Mouse (Mus musculus) liver, embryonic 12.5 days (tissue): ENCODE data around the gene Cfi. TPM values are rescaled to one million over a fixed set of nuclear protein-coding genes. Genes with fewer than 3 reads are reported as not detected.
A peak's percentile ranks its signal among the peaks of the same experiment; 100 is the strongest.

Experiments used
- ATAC-seq: fragments of 200-750 bp; cut with Nextera tagmentation; 2 replicates; pipeline ENCODE4 v1.8.0; 2017; ENCODE audit warnings: moderate number of reproducible peaks, mild to moderate bottlenecking, moderate library complexity
- H3K27ac ChIP-seq: fragments of 300-500 bp; sonication (generic); 2 replicates; pipeline ENCODE4 v1.5.1; 2016; ENCODE audit warnings: mild to moderate bottlenecking
- H3K27me3 ChIP-seq: fragments of 300-500 bp; sonication (generic); replicated peaks from 2 replicates; pipeline ENCODE4 v1.6.1; 2016; ENCODE audit warnings: mild to moderate bottlenecking, moderate library complexity
- H3K36me3 ChIP-seq: fragments of 300-500 bp; sonication (generic); 2 replicates; pipeline ENCODE4 v1.6.1; 2016; ENCODE audit warnings: mild to moderate bottlenecking, moderate library complexity
- H3K4me1 ChIP-seq: fragments of 300-500 bp; sonication (generic); 2 replicates; pipeline ENCODE4 v1.6.1; 2016
- H3K4me2 ChIP-seq: fragments of 300-500 bp; sonication (generic); 2 replicates; pipeline ENCODE4 v1.6.1; 2016; ENCODE audit warnings: mild to moderate bottlenecking, moderate library complexity
- H3K4me3 ChIP-seq: fragments of 300-500 bp; sonication (generic); 2 replicates; pipeline ENCODE4 v1.5.1; 2016; ENCODE audit warnings: mild to moderate bottlenecking, moderate library complexity
- H3K9ac ChIP-seq: fragments of 300-500 bp; sonication (generic); 2 replicates; pipeline ENCODE4 v1.6.1; 2016; ENCODE audit warnings: mild to moderate bottlenecking, moderate library complexity
- H3K9me3 ChIP-seq: fragments of 300-500 bp; sonication (generic); replicated peaks from 2 replicates; pipeline ENCODE4 v1.6.1; 2016; ENCODE audit warnings: mild to moderate bottlenecking, moderate library complexity
- WGBS: fragments of 180-500 bp; shearing (Covaris S2); methylation state at CpG from one replicate; pipeline ENCODE4 v1.1.7; 2016; ENCODE audit not compliant: insufficient replicate concordance; 5-methylcytosine and 5-hydroxymethylcytosine counted together
- polyA plus RNA-seq: library from polyadenylated mRNA; unstranded; fragments of >200 nt; fragmentation: Nextera tagmentation; extraction: Ambion mirVana; gene quantifications from 2 replicates; pipeline ENCODE4 v1.2.1, GENCODE M21; 2016

The Cfi gene
- polyA plus RNA-seq, 1 experiment from 2014 or later: 86.6 TPM

DNA sequence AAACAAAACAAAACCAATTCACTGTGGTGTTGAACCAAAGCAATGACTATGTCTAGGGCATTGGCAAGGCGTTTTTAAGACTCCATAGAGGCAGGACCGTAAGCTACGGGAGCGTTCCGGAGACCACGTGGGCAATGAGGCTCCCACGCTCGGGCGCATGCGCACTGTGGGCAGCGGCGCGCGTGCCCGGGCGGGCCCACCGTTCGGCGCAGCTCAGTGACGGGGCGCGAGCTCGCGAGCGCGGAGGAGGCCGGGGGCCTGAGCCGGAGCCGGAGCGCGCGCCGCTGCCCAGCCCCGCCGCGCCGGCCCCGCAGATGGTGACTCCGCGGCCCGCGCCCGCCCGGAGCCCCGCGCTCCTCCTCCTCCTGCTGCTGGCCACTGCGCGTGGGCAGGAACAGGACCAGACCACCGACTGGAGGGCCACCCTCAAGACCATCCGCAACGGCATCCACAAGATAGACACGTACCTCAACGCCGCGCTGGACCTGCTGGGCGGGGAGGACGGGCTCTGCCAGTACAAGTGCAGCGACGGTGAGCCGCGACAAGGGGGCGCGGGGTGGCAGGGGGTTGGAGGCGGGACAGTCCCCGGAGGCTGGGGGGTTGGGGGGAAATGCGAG lies 42.8 kb downstream of the Cfi start, which contains the start of gene Pla2g12a:
Gene Pla2g12a (plus strand): TSS at position 202 of the 617 bp plus-strand sequence.
- Histone ChIP-seq H3K27ac (peak within 1 kb of the TSS; percentile 84), H3K4me2 (peak within 1 kb of the TSS; percentile 97), H3K27me3 (peaks cover 5% of the 10 kb centered on the region), H3K9ac (peak within 1 kb of the TSS; percentile 89), H3K4me1 (peaks cover 57% of the 10 kb centered on the region), H3K36me3 (0 out of 2 replicates have a peak, but pooled peaks cover 3% of the 10 kb centered on the region), H3K4me3 (peak within 1 kb of the TSS; percentile 88), H3K9me3 (no peaks in the 10 kb centered on the region)
- ATAC-seq: peak; percentile 79
- under 1% methylated on average over 54 of the region's 66 CpGs for WGBS

DNA sequence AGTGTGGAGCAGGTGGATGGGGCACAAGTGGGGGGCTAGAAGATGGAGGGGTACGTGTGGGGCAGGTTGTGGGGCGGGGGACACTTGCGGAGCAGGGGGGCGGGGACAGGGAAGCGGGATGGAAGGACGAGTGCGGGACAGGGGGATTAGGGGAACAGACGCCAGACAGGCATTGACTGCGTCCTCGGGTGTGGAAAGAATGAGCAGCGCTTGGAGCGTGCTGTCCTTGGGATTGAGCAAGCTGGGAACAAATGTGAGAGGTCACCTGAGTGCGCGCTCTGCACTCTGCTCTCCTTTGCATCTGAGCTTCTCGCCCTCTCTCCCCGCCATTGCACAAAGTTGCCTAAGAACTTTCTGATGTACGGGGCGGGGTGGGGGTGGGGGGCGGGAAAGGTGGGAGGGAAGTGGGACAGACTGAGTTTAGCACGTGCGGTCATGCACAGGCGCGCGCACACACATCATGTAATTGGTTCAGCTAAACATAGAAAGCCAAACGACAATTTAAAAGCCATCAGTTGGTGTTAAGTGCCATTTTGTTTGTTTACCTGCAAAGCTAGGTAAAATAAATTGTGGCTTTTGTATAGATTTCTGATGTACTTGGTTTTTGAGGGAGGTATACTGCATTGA lies 43.6 kb downstream of the Cfi start:
- Histone ChIP-seq H3K4me2 (peak overlapping the region; percentile 97), H3K27ac (peak overlapping the region; percentile 84), H3K36me3 (0 out of 2 replicates have a peak, but pooled peaks cover 3% of the 10 kb centered on the region), H3K4me1 (peaks cover 64% of the 10 kb centered on the region), H3K27me3 (peaks cover 5% of the 10 kb centered on the region), H3K9ac (peak overlapping the region; percentile 89), H3K4me3 (peak overlapping the region; percentile 88), H3K9me3 (no peaks in the 10 kb centered on the region)
- peak; percentile 36 for ATAC-seq
- 1% methylated on average over 20 of the region's 25 CpGs for WGBS

DNA sequence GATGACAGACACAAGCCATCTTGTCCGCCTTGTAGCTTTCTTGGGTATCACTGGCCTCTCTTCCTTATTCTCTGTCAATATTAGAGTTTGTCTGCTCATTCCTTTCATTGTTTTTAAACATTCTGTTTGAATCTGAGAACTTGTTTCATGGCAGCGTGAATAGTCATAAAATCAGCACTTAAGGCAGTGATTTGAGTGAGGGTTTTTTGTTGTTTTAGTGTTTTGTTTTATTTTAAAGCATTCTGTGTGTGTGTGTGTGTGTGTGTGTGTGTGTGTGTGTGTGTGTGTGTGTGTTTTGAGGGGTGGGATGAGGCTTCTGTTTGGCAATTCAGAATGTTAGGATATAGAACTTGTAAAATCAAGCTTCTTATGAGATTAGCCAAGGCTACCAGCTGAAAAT lies 44.2 kb downstream of the Cfi start:
- H3K36me3 ChIP-seq: no peaks in the 10 kb centered on the region
- H3K4me1 ChIP-seq: peaks cover 71% of the 10 kb centered on the region
- H3K27ac ChIP-seq: peak overlapping the region; percentile 31
- no peaks in the 10 kb centered on the region for H3K9me3 ChIP-seq
- H3K9ac ChIP-seq: peak overlapping the region; percentile 89
- ATAC-seq: no peak
- H3K4me2 ChIP-seq: peak overlapping the region; percentile 97
- H3K4me3 ChIP-seq: peak overlapping the region; percentile 88
- 68% methylated on average over 2 of the region's 2 CpGs for WGBS
- peaks cover 5% of the 10 kb centered on the region for H3K27me3 ChIP-seq

DNA sequence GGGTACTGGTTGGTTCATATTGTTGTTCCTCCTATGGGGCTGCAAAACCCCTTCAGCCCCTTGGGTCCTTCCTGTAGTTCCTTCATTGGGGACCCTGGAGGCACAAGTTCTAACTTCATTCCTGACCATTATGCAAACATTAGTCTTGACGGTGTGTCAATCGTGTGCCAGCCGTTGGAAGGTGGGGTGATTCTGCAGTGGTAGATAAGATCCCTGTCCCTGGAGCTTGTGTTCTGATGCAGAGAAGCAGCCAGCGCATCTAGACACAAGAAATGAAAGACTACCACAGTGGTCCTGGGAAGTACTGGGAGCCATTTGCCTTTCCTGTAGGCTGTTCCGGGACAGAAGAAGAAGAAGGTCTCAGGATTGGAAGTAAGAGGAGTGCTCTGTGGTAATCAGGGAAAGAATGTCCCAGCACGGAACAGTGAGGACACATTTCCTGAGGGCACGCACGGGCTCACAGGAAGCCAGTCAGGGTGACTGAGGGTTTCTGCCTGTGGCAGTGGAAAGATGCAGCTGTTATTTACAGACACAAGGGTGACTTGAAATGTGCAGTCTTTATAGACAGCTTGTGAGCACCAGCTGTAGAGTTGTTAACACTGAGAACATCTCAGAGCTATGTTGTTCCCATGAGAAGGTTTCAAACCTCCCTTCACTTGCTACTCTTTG lies 45.4 kb downstream of the Cfi start:
- Histone ChIP-seq H3K9me3 (no peaks in the 10 kb centered on the region), H3K27ac (peak overlapping the region; percentile 86), H3K9ac (peak overlapping the region; percentile 68), H3K4me3 (peak overlapping the region; percentile 53), H3K4me1 (peaks cover 82% of the 10 kb centered on the region), H3K36me3 (no peaks in the 10 kb centered on the region), H3K4me2 (peak overlapping the region; percentile 97), H3K27me3 (no peaks in the 10 kb centered on the region)
- ATAC-seq: peak; percentile 76
- 18% methylated on average over 8 of the region's 8 CpGs for WGBS

DNA sequence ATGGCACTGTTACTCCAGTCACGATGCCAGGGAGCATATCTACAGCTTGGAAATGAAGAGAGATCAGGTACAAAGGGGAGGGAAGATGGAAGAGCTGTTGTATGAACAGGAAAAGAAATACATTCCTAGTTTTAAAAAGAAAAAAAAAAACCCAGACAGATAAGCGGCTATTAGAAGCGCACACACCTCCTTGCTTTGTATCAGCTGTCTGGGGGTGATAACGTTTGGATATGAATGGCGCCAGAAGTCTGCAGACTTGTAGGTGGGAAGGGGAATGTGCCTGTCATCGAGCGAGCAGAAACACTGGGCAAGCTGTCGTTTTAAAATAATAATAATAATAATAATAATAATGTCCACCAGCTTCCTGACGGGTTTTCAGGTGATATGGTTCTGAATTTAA lies 49.9 kb downstream of the Cfi start:
- Histone ChIP-seq H3K4me1 (peaks cover 78% of the 10 kb centered on the region), H3K9ac (no peak overlapping the region), H3K36me3 (peaks cover 16% of the 10 kb centered on the region), H3K4me2 (peak overlapping the region; percentile 53), H3K27ac (peak overlapping the region; percentile 79), H3K9me3 (no peaks in the 10 kb centered on the region), H3K4me3 (no peak overlapping the region; the same call in 1 of the 2 replicates), H3K27me3 (no peaks in the 10 kb centered on the region)
- WGBS: 34% methylated on average over 9 of the region's 9 CpGs
- peak; percentile 62 for ATAC-seq

DNA sequence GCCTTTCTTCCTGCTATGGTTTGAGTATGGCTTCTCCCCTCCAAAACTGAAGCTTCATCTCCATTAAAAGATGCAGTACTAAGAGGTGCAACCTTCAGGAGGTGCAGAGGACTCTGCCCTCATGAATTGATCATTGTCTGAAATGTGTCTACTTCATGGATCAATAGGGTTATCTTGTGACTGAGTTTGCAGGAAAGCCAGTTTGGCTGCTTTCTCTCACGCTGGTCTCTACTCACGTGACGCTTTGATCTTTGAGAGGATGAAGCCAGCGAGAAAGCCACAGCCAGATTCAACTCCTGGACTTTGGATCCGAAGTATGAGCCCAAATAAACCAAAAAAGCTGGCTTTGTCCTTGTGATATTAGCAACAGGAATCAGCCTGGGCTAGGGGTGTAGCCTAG lies 50.7 kb downstream of the Cfi start:
- Histone ChIP-seq H3K4me3 (no peak overlapping the region), H3K27me3 (no peaks in the 10 kb centered on the region), H3K36me3 (peaks cover 25% of the 10 kb centered on the region), H3K4me1 (peaks cover 70% of the 10 kb centered on the region), H3K4me2 (peak overlapping the region; percentile 53), H3K9me3 (no peaks in the 10 kb centered on the region), H3K9ac (no peak overlapping the region), H3K27ac (peak overlapping the region; percentile 65)
- WGBS: 72% methylated on average over 5 of the region's 5 CpGs
- ATAC-seq: no peak

DNA sequence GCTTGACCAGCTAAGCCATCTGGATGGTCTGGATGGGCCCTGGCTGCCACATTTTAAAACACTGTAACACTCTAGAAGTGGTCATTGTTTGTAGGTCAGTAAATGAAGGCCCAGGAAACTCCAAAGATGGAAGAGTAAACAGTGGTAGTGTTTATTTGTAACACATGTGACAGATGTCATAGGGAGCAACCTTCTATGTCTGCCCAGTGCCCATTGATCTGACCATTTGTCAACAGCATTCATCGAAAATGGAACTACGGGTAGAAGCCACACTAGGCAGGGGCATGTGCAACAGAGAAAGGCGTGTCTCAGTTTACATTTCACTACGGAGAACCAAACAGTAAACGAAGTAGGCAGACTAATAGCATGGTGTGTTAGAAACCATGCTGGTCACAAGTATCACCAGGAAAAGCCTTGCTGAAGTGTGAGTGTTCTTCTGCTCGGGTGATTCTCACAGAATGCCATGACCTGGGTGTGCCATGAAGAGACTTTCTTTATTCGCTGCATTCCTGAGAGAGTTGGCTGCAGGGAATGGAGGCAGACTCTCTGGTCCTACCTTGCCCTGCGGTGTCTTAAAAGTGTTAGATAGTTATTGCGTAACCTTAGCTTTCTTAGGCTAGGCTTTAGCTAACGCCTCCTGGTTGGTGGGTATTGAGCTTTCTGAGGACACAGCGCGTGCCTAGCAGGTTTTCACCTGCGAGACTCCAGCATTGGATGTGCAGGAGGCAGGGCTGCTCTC lies 52.3 kb downstream of the Cfi start:
- H3K9me3 ChIP-seq: no peaks in the 10 kb centered on the region
- peak overlapping the region; percentile 1; the same call in 1 of the 2 replicates for H3K27ac ChIP-seq
- no peak overlapping the region for H3K9ac ChIP-seq
- peaks cover 40% of the 10 kb centered on the region for H3K36me3 ChIP-seq
- peaks cover 60% of the 10 kb centered on the region for H3K4me1 ChIP-seq
- H3K4me2 ChIP-seq: no peak overlapping the region
- no peak for ATAC-seq
- no peaks in the 10 kb centered on the region for H3K27me3 ChIP-seq
- H3K4me3 ChIP-seq: no peak overlapping the region
- 79% methylated on average over 13 of the region's 13 CpGs for WGBS

DNA sequence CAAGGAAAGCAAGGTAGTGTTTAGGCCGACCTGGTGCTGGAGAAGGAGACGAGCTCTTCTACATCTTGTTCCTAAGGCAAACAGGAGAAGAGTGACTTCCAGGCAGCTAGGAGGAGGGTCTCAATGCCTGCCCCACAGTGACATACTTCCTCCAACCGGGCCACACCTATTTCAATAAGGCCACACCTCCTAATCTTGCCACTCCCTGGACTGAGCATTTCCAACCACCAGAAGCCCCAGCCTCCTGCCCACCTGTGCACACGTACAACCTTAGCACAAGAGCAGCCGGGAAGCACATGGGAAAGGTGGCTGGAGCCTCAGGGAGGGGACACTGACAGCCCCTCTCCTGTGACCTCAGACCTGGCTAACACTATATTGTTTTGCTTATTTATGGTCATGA lies 56.3 kb downstream of the Cfi start:
- no peaks in the 10 kb centered on the region for H3K27me3 ChIP-seq
- H3K4me3 ChIP-seq: no peak overlapping the region
- no peak overlapping the region for H3K9ac ChIP-seq
- H3K9me3 ChIP-seq: no peaks in the 10 kb centered on the region
- no peak overlapping the region for H3K27ac ChIP-seq
- ATAC-seq: peak; percentile 28
- no peak overlapping the region for H3K4me2 ChIP-seq
- H3K36me3 ChIP-seq: peaks cover 69% of the 10 kb centered on the region
- 78% methylated on average over 5 of the region's 5 CpGs for WGBS
- H3K4me1 ChIP-seq: peaks cover 31% of the 10 kb centered on the region

DNA sequence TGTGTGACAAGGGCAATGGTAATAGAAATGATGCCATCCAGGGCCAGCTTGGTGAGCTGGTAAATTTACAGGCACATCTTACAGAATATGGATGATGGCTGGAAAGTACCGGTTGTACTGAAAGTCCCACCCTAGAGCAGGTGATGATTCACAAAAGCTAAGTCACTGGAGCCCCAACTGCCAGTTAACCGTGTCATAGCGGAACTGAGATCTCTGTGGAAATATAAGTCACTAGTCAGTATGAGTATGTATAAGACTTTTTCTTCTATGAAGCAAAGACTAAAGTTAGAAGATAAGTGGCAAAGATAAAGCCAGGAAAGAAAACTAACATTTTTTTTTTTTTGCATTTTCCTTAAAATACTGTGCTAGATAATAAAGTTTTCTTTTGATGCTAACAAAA lies 57.5 kb downstream of the Cfi start:
- 94% methylated on average over 3 of the region's 3 CpGs for WGBS
- Histone ChIP-seq H3K36me3 (peaks cover 78% of the 10 kb centered on the region), H3K27me3 (no peaks in the 10 kb centered on the region), H3K9me3 (no peaks in the 10 kb centered on the region), H3K4me3 (no peak overlapping the region), H3K4me1 (peaks cover 26% of the 10 kb centered on the region), H3K27ac (no peak overlapping the region), H3K9ac (no peak overlapping the region), H3K4me2 (no peak overlapping the region)
- ATAC-seq: no peak

DNA sequence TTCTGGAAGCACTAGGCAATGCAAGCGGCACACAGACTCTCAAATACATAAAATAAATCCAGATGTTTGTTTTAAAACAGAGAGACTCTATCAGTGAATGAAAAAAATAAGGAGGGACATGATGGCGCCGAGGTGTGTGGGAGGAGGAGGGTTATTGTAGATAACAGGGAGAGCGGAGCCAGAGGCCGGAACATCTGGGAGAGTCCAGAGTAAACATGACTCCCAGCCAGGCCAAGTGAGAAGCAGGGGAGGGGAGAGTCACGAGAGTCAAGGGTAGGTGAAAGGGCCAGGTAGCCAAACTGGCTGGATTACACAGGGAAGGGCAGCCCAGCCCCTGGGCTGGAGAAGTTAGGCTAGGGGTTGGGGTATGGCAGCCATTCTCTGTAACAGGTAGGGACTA lies 60.9 kb downstream of the Cfi start:
- WGBS: 57% methylated on average over 6 of the region's 6 CpGs
- ATAC-seq: no peak

DNA sequence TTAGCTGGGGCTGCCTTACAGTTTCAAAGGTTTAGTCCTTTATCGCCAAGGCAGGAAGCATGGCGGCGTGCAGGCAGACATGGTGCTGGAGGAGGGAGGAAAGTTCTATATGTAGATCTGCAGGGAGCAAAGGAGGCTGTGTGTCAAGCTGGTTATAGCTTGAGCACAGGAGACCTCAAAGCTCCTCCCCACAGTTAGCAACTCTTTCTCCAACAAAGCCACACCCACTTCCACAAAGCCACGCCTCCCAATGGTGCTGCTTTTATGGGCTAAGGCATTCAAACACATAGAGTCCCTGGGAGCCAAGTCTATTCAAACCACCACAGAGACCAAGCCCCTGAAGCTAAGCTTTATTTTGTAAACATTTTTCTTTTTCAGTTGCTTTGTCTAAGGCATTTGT lies 63.2 kb downstream of the Cfi start:
- peaks cover 42% of the 10 kb centered on the region for H3K36me3 ChIP-seq
- no peak overlapping the region for H3K4me2 ChIP-seq
- H3K9me3 ChIP-seq: no peaks in the 10 kb centered on the region
- no peaks in the 10 kb centered on the region for H3K27me3 ChIP-seq
- no peak overlapping the region for H3K27ac ChIP-seq
- H3K4me1 ChIP-seq: peaks cover 70% of the 10 kb centered on the region
- H3K9ac ChIP-seq: no peak overlapping the region
- ATAC-seq: no peak
- 56% methylated on average over 4 of the region's 4 CpGs for WGBS
- H3K4me3 ChIP-seq: no peak overlapping the region

More for the DNA sequence above, 60.9 kb downstream of the Cfi start:
- Histone ChIP-seq H3K4me3 (no peak overlapping the region), H3K27ac (no peak overlapping the region), H3K9ac (no peak overlapping the region), H3K4me1 (peaks cover 52% of the 10 kb centered on the region), H3K4me2 (no peak overlapping the region), H3K36me3 (peaks cover 65% of the 10 kb centered on the region), H3K27me3 (no peaks in the 10 kb centered on the region), H3K9me3 (no peaks in the 10 kb centered on the region)
